Mouse (Mus musculus) megakaryocyte progenitor cell, adult 5-6 weeks (primary cell): ENCODE data around the gene Dusp2. TPM values are rescaled to one million over a fixed set of nuclear protein-coding genes. Genes with fewer than 3 reads are reported as not detected.

Experiments used
- ATAC-seq: replicated peaks from 2 replicates; pipeline ENCODE4 v1.8.0; 2016; ENCODE audit warnings: mild to moderate bottlenecking, moderate TSS enrichment, inconsistent platforms; ENCODE audit not compliant: poor library complexity
- total RNA-seq, 2 experiments: library from RNA; stranded (forward) in 1 of 2; stranded (reverse) in 1 of 2; fragments of 157-497, 149-512 nt in 1 of 2; fragments of 200-1000 nt in 1 of 2; gene quantifications; 2 replicates each; pipeline versions ENCODE4 v1.2.3 to v1.2.4; 2015 to 2017

Dusp2 gene
- total RNA-seq (2015) (76.0 and 76.5 TPM in 2 replicates), total RNA-seq (2017) (83.2 and 90.0 TPM in 2 replicates)

- peak; percentile 56 for ATAC-seq
Observed at GRCm38 (mm10) chr2:127335767-127336496, at the start of gene Dusp2. Dusp2 (plus strand) TSS chr2:127336159.

GRCm38 (mm10) chr2:127292250-127292649, 43.7 kb upstream of the Dusp2 start:
- ATAC-seq = no peak

DNA sequence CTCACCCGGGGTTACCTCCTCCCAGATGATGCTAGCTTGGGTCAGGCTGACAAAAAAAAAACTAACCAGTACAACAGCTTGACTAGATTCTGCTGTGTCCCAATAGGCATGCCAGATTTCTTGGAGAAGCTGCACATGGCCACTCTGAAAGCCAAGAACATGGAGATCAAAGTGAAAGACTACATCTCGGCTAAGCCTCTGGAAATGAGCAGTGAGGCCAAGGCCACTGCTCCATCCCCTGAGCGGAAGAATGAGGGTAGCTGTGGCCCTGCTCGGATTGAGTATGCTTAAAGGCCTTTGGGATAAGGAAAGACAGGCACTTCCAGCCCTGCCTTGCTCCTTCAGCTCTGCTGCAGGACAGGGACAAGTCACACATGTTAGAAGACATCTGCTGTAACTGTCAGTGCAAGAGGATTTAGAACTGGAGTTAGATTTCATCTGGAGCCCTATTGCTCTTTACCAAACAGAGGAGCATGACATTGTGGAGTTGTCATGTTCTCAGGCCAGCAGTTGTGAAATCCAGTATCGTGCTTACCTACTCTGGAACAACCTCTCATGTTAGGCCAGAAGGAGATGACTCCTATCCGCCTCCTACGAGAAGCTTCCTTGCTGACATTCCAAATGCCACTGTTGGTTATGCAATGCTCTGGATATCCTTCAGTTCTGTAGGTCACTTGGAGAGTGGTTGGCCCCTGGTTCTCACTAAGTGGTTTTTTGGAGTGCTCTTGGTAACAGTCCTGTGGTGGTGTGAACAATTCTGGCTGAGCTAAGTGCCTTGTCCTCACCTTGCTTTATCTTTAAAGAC, 38.8 kb upstream of the Dusp2 start:
- no peak for ATAC-seq

- ATAC-seq = no peak
Observed at GRCm38 (mm10) chr2:127298056-127298455, 37.9 kb upstream of the Dusp2 start.

DNA sequence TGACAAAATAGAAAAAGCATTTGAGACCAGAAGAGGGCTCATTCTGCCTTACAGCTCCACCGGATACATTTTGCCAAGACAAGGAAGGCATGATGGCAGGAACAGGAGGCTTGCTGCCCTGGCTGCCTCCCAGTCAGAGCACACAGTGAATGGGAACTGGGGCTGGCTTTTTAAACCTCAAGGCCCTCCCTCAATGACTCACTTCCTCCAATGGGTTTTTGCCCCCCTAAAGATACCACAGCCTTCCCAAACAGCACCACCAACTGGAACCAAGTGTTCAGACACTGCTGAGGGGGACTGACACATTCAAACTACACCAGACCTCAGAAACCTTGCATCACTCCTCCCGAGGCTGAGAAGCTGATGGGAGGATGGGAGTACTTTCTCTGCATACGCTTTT, 35.3 kb upstream of the Dusp2 start:
- ATAC-seq = peak; percentile 57

DNA sequence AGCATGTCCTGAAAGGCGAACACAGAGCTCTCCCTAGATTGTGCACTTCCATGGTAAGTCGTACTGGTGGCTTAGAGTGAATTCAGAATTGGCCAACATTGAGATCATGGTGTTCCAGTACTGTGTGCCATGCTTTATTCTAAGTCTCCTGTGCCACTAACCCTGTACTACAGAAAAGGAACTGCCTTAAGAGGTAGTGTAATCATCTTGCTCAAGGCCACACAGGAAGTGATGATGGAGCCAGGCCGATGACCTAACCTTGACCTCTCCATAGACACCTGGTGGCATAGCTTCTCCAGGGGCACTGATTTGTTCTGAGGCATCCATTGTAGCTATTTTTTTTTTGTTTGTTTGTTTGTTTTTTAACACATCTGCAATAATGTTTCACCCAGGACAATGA, 34.1 kb upstream of the Dusp2 start:
- peak; percentile 59 for ATAC-seq

- peak; percentile 26; the same call in 1 of the 2 replicates for ATAC-seq
Observed at GRCm38 (mm10) chr2:127304192-127304591, 31.8 kb upstream of the Dusp2 start.

GRCm38 (mm10) chr2:127304609-127305210, 31.2 kb upstream of the Dusp2 start:
- ATAC-seq = 0 out of 2 replicates have a peak, but pooled peaks have one; percentile 18

- no peak for ATAC-seq
Observed at GRCm38 (mm10) chr2:127306123-127306522, 29.8 kb upstream of the Dusp2 start.

DNA sequence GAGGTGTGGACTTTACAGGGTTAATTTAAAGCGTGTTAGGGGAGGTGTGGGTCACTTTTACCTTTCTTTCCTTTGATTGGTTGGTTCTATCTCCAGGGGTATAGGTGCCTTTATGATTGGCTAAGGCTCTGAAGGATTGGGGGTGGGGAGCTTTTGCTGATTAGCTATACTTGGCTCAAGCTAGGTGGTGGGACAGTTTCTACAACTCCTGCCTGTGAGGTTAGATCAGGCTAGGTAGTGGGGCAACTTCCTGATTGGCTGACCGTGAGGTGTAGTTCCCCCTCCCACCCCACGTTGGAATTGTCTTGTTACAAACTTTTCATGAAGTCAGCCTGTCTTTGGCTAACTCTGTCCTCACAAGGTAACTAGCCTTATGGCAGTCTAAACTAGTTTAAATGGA, 28.8 kb upstream of the Dusp2 start:
- peak; percentile 61 for ATAC-seq

DNA sequence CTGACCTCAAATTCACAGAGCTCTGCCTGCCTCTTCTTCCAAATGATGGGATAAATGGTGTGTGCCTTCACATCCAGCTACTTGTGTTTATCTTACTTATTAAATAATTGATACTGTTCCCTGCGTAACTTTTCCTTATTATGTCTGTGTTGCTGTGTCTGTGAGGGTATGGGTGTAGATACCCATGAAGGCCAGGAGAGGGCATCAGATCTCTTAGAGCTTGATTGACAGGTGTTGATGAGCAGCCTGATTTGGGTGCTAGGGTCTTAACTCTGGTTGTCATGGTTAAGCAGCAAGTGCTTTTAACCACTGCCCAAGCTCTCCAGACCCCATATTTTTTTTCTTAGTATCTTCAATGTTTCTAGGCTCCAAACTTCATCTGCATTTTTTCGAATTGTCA, 27.3 kb upstream of the Dusp2 start:
- ATAC-seq = peak; percentile 74; the same call in 1 of the 2 replicates

DNA sequence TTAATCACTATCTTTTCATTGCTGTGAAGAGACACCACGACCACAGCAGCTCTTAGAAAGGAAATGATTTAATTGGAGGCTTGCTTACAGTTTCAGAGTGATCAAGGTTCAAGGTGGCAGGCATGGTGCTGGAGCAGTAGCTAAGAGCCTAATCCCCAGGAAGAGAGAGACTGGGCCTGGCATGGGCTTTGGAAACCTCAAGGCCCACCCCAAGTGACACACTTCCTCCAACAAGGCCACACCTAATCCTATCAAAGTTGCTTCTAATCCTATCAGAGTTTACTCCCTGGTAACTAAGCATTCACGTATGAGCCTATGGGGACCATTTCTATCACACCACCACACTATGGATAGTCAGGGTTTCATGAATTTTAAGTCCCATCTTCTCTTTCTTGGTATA, 25.7 kb upstream of the Dusp2 start:
- ATAC-seq = no peak

GRCm38 (mm10) chr2:127310685-127311084, 25.3 kb upstream of the Dusp2 start:
- ATAC-seq = no peak

- ATAC-seq = no peak
Observed at GRCm38 (mm10) chr2:127311193-127311592, 24.8 kb upstream of the Dusp2 start.

- ATAC-seq = no peak
Observed at GRCm38 (mm10) chr2:127312801-127313200, 23.2 kb upstream of the Dusp2 start.

DNA sequence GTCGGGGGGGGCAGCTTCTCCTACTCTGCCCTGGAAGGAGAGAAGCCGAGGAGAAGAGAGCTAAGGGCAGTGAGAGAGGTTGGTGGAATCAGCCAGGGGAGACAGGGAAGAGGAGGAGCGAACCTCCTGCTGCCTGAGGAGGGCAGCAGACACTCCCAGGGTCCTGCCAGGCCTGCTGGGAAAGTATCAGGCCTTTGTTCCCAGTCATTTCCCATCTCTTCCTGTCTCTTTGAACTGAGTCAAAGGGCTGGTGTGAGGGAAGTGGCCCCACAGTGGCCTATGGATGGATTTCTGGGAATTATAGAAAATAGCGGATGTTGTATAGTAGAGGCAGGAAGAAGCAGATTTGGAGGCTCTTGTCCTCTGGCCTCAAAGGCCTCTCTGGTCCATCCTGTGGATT, 22.1 kb upstream of the Dusp2 start:
- no peak for ATAC-seq

GRCm38 (mm10) chr2:127314467-127315154, 21.3 kb upstream of the Dusp2 start:
- peak; percentile 43 for ATAC-seq

GRCm38 (mm10) chr2:127315155-127315470, 20.8 kb upstream of the Dusp2 start:
- no peak for ATAC-seq

DNA sequence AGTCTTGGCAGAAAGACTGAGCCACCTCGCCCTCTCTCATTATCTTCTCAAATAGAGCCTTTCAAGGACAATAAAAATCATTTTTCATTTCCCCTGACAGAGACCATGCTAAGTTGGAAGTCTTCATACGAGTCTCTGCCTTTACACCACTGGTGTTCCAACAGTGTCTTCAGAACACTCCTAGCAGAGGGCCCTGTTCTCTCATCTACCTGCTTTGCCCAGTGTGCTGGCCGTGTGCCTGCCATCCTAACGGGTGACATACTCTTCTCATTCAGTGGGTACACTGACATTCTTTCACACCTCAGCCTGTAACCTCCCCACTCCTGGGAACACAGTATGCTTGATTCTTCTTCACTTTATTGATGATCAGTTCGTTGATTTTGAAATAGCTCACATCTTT, 19.5 kb upstream of the Dusp2 start:
- no peak for ATAC-seq

GRCm38 (mm10) chr2:127318136-127318535, 17.8 kb upstream of the Dusp2 start:
- no peak for ATAC-seq

DNA sequence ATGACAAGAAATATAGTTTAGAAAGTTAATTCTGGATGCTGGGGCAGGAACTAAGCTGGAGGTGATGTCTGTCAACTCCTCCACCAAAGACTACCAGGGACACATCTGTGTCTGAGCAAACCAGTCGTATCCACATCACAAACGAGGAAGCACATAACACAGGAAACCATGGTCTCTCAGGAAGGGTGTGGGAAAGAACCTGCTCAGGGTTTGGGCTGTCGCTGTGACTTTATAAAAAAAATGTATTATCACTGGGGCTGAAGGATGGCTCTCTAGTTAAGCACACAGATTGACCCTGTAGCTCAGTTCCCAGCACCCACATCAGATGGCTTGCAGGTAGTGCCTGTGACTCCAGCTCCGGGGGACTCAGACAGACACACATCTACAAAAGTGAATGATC, 16.9 kb upstream of the Dusp2 start:
- no peak for ATAC-seq
